Mouse (Mus musculus): ENCODE data around the gene Ergic2. TPM values are rescaled to one million over a fixed set of nuclear protein-coding genes. Genes with fewer than 3 reads are reported as not detected.

Gene Ergic2
- polyA plus RNA-seq (2015; fragmentation: Nextera tagmentation; extraction: Ambion mirVana): 122 and 155 TPM in 2 replicates

GRCm38 (mm10) chr6:148211897-148212680, at the start of gene Ergic2:
Gene Ergic2, minus strand, starts transcription at chr6:148212374.
- peaks cover 35% of the 10 kb centered on the region for H3K4me1 ChIP-seq (replicated peaks)
- no peaks in the 10 kb centered on the region for H3K9me3 ChIP-seq (replicated peaks)
- H3K4me2 ChIP-seq: peak within 1 kb of the TSS; percentile 78
- no peaks in the 10 kb centered on the region for H3K27me3 ChIP-seq
- peak; percentile 96 for ATAC-seq (ENCODE audit: low read depth)
- no peaks in the 10 kb centered on the region for H3K36me3 ChIP-seq
- WGBS (ENCODE audit: insufficient replicate concordance): 1% methylated on average over 61 of the region's 61 CpGs
- H3K9ac ChIP-seq: peak within 1 kb of the TSS; percentile 96
- peak within 1 kb of the TSS; percentile 91 for H3K4me3 ChIP-seq (replicated peaks)
- H3K27ac ChIP-seq: peak within 1 kb of the TSS; percentile 93
- peak; percentile 96 for DNase-seq

GRCm38 (mm10) chr6:148260729-148261101, 48.5 kb upstream of the Ergic2 start:
- DNase-seq (no peak), ATAC-seq (ENCODE audit: low read depth) (no peak)
- H3K9ac ChIP-seq: no peak overlapping the region
- H3K4me3 ChIP-seq (replicated peaks): no peak overlapping the region
- 0 out of 2 replicates have a peak overlapping the region, but pooled peaks have one; percentile 18 for H3K27ac ChIP-seq
- H3K9me3 ChIP-seq (replicated peaks): no peaks in the 10 kb centered on the region
- H3K4me2 ChIP-seq: no peak overlapping the region
- WGBS (ENCODE audit: insufficient replicate concordance): 90% methylated on average over 6 of the region's 6 CpGs
- H3K36me3 ChIP-seq: no peaks in the 10 kb centered on the region
- no peaks in the 10 kb centered on the region for H3K27me3 ChIP-seq
- peaks cover 9% of the 10 kb centered on the region; the same call in 1 of the 2 replicates for H3K4me1 ChIP-seq (replicated peaks)

- Histone ChIP-seq H3K36me3 (no peaks in the 10 kb centered on the region), H3K4me3 (replicated peaks) (no peak overlapping the region), H3K4me1 (replicated peaks) (peaks cover 12% of the 10 kb centered on the region; the same call in 1 of the 2 replicates), H3K4me2 (no peak overlapping the region), H3K9me3 (replicated peaks) (no peaks in the 10 kb centered on the region), H3K27ac (no peak overlapping the region), H3K9ac (no peak overlapping the region), H3K27me3 (no peaks in the 10 kb centered on the region)
- peak; percentile 55; the same call in 1 of the 2 replicates for ATAC-seq (ENCODE audit: low read depth)
- WGBS (ENCODE audit: insufficient replicate concordance): 58% methylated on average over 4 of the region's 4 CpGs
- DNase-seq: no peak
Observed at GRCm38 (mm10) chr6:148259979-148260728, 48.0 kb upstream of the Ergic2 start.

GRCm38 (mm10) chr6:148259074-148259473, 46.9 kb upstream of the Ergic2 start:
- Histone ChIP-seq H3K27me3 (no peaks in the 10 kb centered on the region), H3K27ac (no peak overlapping the region), H3K36me3 (no peaks in the 10 kb centered on the region), H3K4me3 (replicated peaks) (no peak overlapping the region), H3K4me2 (no peak overlapping the region), H3K9me3 (replicated peaks) (no peaks in the 10 kb centered on the region), H3K9ac (no peak overlapping the region), H3K4me1 (replicated peaks) (peaks cover 12% of the 10 kb centered on the region; the same call in 1 of the 2 replicates)
- WGBS (ENCODE audit: insufficient replicate concordance): 70% methylated on average over 8 of the region's 8 CpGs
- ATAC-seq (ENCODE audit: low read depth) (no peak), DNase-seq (no peak)

- WGBS (ENCODE audit: insufficient replicate concordance): 40% methylated on average over 2 of the region's 2 CpGs
- Histone ChIP-seq H3K9ac (no peak overlapping the region), H3K27me3 (no peaks in the 10 kb centered on the region), H3K9me3 (replicated peaks) (no peaks in the 10 kb centered on the region), H3K27ac (no peak overlapping the region), H3K4me2 (no peak overlapping the region), H3K36me3 (no peaks in the 10 kb centered on the region), H3K4me3 (replicated peaks) (no peak overlapping the region), H3K4me1 (replicated peaks) (peaks cover 12% of the 10 kb centered on the region; the same call in 1 of the 2 replicates)
- DNase-seq: no peak
- no peak for ATAC-seq (ENCODE audit: low read depth)
Observed at GRCm38 (mm10) chr6:148257805-148258204, 45.6 kb upstream of the Ergic2 start.

DNA sequence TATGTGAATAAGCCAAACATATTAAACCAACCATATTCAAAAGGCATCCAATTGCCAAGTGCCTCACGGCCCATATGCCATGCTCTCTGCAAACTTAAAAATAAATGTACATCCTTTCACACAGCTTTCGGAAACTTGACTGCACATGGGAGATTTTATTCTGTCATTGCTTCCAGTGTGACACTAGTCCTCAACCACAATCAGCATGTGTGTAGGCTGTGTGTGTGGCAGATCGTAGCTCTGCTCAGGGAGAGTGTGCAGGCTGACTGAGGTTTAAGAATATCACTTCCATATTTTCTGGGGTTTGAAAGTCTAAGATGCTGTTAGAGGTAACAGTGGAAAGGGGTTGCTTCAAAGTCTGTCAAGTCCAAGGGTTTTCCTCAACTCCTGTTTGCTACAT, 43.9 kb upstream of the Ergic2 start:
- H3K4me2 ChIP-seq: no peak overlapping the region
- 72% methylated on average over 3 of the region's 3 CpGs for WGBS (ENCODE audit: insufficient replicate concordance)
- H3K9ac ChIP-seq: no peak overlapping the region
- H3K9me3 ChIP-seq (replicated peaks): no peaks in the 10 kb centered on the region
- no peaks in the 10 kb centered on the region for H3K36me3 ChIP-seq
- H3K27ac ChIP-seq: no peak overlapping the region
- H3K4me1 ChIP-seq (replicated peaks): peaks cover 12% of the 10 kb centered on the region; the same call in 1 of the 2 replicates
- DNase-seq: no peak
- ATAC-seq (ENCODE audit: low read depth): no peak
- no peak overlapping the region for H3K4me3 ChIP-seq (replicated peaks)
- no peaks in the 10 kb centered on the region for H3K27me3 ChIP-seq

DNA sequence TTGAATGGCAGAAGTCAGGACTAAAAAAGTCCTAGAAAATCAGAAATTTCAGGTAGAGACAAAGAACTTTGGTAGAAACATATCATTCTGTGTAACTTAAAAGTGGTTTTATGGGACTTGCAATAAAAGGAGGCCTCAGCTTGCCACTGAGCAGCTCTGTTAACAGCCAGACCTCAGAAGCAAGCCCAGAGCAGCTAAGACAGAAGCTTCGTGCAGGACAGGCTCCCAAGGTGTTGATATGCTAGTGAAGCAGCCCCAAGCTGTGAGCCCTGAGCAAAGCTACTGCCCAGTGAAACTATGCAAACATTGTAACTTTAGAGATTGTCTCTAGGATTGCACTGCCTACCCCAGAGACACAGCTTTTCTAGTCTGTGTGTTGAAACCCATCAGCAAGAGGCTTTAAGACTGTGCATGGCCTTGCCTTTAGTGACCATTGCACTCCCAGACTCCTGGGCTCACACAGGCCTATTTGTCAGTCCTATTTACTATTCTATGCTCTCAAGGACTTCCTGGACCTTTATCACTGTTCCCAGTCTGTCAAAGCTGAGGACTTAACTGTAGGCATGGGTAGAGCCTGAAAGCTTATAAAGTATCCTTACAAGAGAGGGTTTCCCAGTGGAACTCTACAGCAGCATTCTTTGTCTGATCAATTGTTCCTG, 43.4 kb upstream of the Ergic2 start:
- Histone ChIP-seq H3K4me1 (replicated peaks) (peaks cover 9% of the 10 kb centered on the region; the same call in 1 of the 2 replicates), H3K9ac (no peak overlapping the region), H3K27me3 (no peaks in the 10 kb centered on the region), H3K9me3 (replicated peaks) (no peaks in the 10 kb centered on the region), H3K36me3 (no peaks in the 10 kb centered on the region), H3K27ac (no peak overlapping the region), H3K4me3 (replicated peaks) (no peak overlapping the region), H3K4me2 (no peak overlapping the region)
- WGBS (ENCODE audit: insufficient replicate concordance): 65% methylated on average over 1 of the region's 1 CpGs
- DNase-seq: no peak
- no peak for ATAC-seq (ENCODE audit: low read depth)

DNA sequence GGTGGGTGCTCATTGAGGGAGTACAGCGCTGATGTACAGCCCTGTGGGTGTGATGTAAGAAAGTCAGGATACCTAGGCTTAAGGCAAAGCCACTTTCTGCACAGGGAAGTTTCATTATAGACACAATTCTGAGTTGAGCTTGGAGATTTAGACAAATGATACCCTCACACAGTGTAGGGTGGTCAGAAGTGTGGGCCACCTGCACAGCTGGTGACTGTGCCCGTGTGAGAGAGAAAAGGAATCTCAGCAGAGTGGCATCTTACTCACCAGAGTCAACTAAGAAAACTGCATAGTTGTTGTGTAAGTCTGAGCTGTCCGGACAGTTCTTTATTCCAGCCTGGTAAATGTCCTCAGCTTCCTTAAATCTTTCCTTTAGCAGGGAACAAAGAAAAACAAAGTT, 37.0 kb upstream of the Ergic2 start:
- Histone ChIP-seq H3K27me3 (no peaks in the 10 kb centered on the region), H3K4me1 (replicated peaks) (no peaks in the 10 kb centered on the region), H3K4me3 (replicated peaks) (no peak overlapping the region), H3K4me2 (no peak overlapping the region), H3K9ac (no peak overlapping the region), H3K9me3 (replicated peaks) (no peaks in the 10 kb centered on the region), H3K36me3 (no peaks in the 10 kb centered on the region), H3K27ac (no peak overlapping the region)
- WGBS (ENCODE audit: insufficient replicate concordance): 56% methylated on average over 3 of the region's 3 CpGs
- DNase-seq (no peak), ATAC-seq (ENCODE audit: low read depth) (no peak)

- H3K4me2 ChIP-seq: no peak overlapping the region
- H3K9ac ChIP-seq: no peak overlapping the region
- WGBS (ENCODE audit: insufficient replicate concordance): 39% methylated on average over 2 of the region's 2 CpGs
- DNase-seq: no peak
- no peaks in the 10 kb centered on the region for H3K4me1 ChIP-seq (replicated peaks)
- H3K36me3 ChIP-seq: no peaks in the 10 kb centered on the region
- ATAC-seq (ENCODE audit: low read depth): no peak
- no peaks in the 10 kb centered on the region for H3K9me3 ChIP-seq (replicated peaks)
- no peak overlapping the region for H3K27ac ChIP-seq
- no peaks in the 10 kb centered on the region for H3K27me3 ChIP-seq
- H3K4me3 ChIP-seq (replicated peaks): no peak overlapping the region
Observed at GRCm38 (mm10) chr6:148248625-148249024, 36.5 kb upstream of the Ergic2 start.

GRCm38 (mm10) chr6:148246544-148246943, 34.4 kb upstream of the Ergic2 start:
- Histone ChIP-seq H3K27me3 (no peaks in the 10 kb centered on the region), H3K4me1 (replicated peaks) (no peaks in the 10 kb centered on the region), H3K9ac (no peak overlapping the region), H3K9me3 (replicated peaks) (no peaks in the 10 kb centered on the region), H3K36me3 (no peaks in the 10 kb centered on the region), H3K27ac (no peak overlapping the region), H3K4me3 (replicated peaks) (no peak overlapping the region), H3K4me2 (no peak overlapping the region)
- ATAC-seq (ENCODE audit: low read depth) (no peak), DNase-seq (no peak)
- 62% methylated on average over 7 of the region's 7 CpGs for WGBS (ENCODE audit: insufficient replicate concordance)

GRCm38 (mm10) chr6:148244836-148245235, 32.7 kb upstream of the Ergic2 start:
- no peaks in the 10 kb centered on the region for H3K27me3 ChIP-seq
- H3K9me3 ChIP-seq (replicated peaks): no peaks in the 10 kb centered on the region
- no peak overlapping the region for H3K9ac ChIP-seq
- H3K4me1 ChIP-seq (replicated peaks): no peaks in the 10 kb centered on the region
- WGBS (ENCODE audit: insufficient replicate concordance): 56% methylated on average over 1 of the region's 1 CpGs
- H3K4me3 ChIP-seq (replicated peaks): no peak overlapping the region
- H3K36me3 ChIP-seq: no peaks in the 10 kb centered on the region
- ATAC-seq (ENCODE audit: low read depth) (no peak), DNase-seq (no peak)
- no peak overlapping the region for H3K4me2 ChIP-seq
- no peak overlapping the region for H3K27ac ChIP-seq

All from liver, embryonic 13.5 days (tissue).